Mouse (Mus musculus): ENCODE data around the gene Rasgrp2. TPM values are rescaled to one million over a fixed set of nuclear protein-coding genes. Genes with fewer than 3 reads are reported as not detected.

Rasgrp2 gene
- polyA plus RNA-seq, 1 experiment from 2014 or later: 121 TPM

Other genes with a start within 250 kb of the Rasgrp2 start
- not detected in 2 replicates for gene Majin, start 215.0 kb upstream of the Rasgrp2 start, polyA plus RNA-seq (2015; fragmentation: Nextera tagmentation; extraction: Ambion mirVana)
- 0.73 and 1.4 TPM in 2 replicates for gene Gpha2, start 173.0 kb upstream of the Rasgrp2 start, polyA plus RNA-seq (2015; fragmentation: Nextera tagmentation; extraction: Ambion mirVana)
- gene Ppp2r5b, start 163.5 kb upstream of the Rasgrp2 start, polyA plus RNA-seq (2015; fragmentation: Nextera tagmentation; extraction: Ambion mirVana): 27.5 and 31.0 TPM in 2 replicates
- gene Atg2a, start 157.7 kb upstream of the Rasgrp2 start, polyA plus RNA-seq (2015; fragmentation: Nextera tagmentation; extraction: Ambion mirVana): 12.1 and 13.1 TPM in 2 replicates
- 84.2 and 89.5 TPM in 2 replicates for gene Ehd1, start 122.6 kb upstream of the Rasgrp2 start, polyA plus RNA-seq (2015; fragmentation: Nextera tagmentation; extraction: Ambion mirVana)
- gene Cdc42bpg, start 92.9 kb upstream of the Rasgrp2 start, polyA plus RNA-seq (2015; fragmentation: Nextera tagmentation; extraction: Ambion mirVana): 0.80 and 1.5 TPM in 2 replicates
- gene Men1, start 64.4 kb upstream of the Rasgrp2 start, polyA plus RNA-seq (2015; fragmentation: Nextera tagmentation; extraction: Ambion mirVana): 93.0 and 96.2 TPM in 2 replicates
- 25.9 and 28.7 TPM in 2 replicates for gene Map4k2, start 58.2 kb upstream of the Rasgrp2 start, polyA plus RNA-seq (2015; fragmentation: Nextera tagmentation; extraction: Ambion mirVana)
- gene Sf1, start 35.6 kb upstream of the Rasgrp2 start, polyA plus RNA-seq (2015; fragmentation: Nextera tagmentation; extraction: Ambion mirVana): 132 and 150 TPM in 2 replicates
- gene Pygm, start 14.9 kb upstream of the Rasgrp2 start, polyA plus RNA-seq (2015; fragmentation: Nextera tagmentation; extraction: Ambion mirVana): 36.2 and 38.3 TPM in 2 replicates
- 6.0 and 6.2 TPM in 2 replicates for gene Nrxn2, start 19.4 kb downstream of the Rasgrp2 start, polyA plus RNA-seq (2015; fragmentation: Nextera tagmentation; extraction: Ambion mirVana)
- gene Slc22a12, start 143.7 kb downstream of the Rasgrp2 start, polyA plus RNA-seq (2015; fragmentation: Nextera tagmentation; extraction: Ambion mirVana): 27.4 and 27.7 TPM in 2 replicates